Mouse (Mus musculus) brain, embryonic 14.5 days (tissue): ENCODE data around the gene Syce2.

Experiments used
- CTCF ChIP-seq: fragments of 200-500 bp; IDR thresholded peaks from 2 replicates; pipeline ENCODE4 v1.5.1; 2012; ENCODE audit warnings: inconsistent platforms, mild to moderate bottlenecking, moderate library complexity, borderline replicate concordance; ENCODE audit not compliant: insufficient read depth, insufficient read length; ENCODE audit errors: extremely low read depth
- POLR2A ChIP-seq: fragments of 200-500 bp; IDR thresholded peaks from 2 replicates; pipeline ENCODE4 v1.6.1; 2012; ENCODE audit warnings: mild to moderate bottlenecking, inconsistent platforms, borderline replicate concordance; ENCODE audit not compliant: poor library complexity, insufficient read depth, insufficient read length, severe bottlenecking; ENCODE audit errors: extremely low read depth

- TF ChIP-seq POLR2A, result no peak
- TF ChIP-seq CTCF, result no peak
Measured at GRCm38 (mm10) chr8:84839875-84840247, 32.0 kb upstream of the Syce2 start.
